Mouse (Mus musculus): ENCODE results near the gene Tsen54.

The Tsen54 gene

GRCm38 (mm10) chr11:115859143-115859945 lies 44.8 kb downstream of the Tsen54 start:
- peak; percentile 95 for DNase-seq (ENCODE audit: low spot score)

GRCm38 (mm10) chr11:115863895-115864294 lies 49.4 kb downstream of the Tsen54 start:
- no peak for DNase-seq (ENCODE audit: low spot score)

- DNase-seq (ENCODE audit: low spot score) = no peak
Observed at GRCm38 (mm10) chr11:115869393-115869792, 54.9 kb downstream of the Tsen54 start.

GRCm38 (mm10) chr11:115872437-115872836 lies 57.9 kb downstream of the Tsen54 start:
- no peak for DNase-seq (ENCODE audit: low spot score)

All from ovary, postnatal 14 days (tissue).